Mouse (Mus musculus) 3T3-L1 (cell line): ENCODE measurements at regions not wholly inside any gene's neighbourhood (a gene's known extent, or its start where the extent isn't known, plus 50 kb on each side); places are given as distances from the start of the nearest gene placed in this dataset.

Source experiments
- DNase-seq: peaks from one replicate; pipeline ENCODE4 v3.0.0-alpha.2; 2015; ENCODE audit warnings: low read depth, low spot score

DNA sequence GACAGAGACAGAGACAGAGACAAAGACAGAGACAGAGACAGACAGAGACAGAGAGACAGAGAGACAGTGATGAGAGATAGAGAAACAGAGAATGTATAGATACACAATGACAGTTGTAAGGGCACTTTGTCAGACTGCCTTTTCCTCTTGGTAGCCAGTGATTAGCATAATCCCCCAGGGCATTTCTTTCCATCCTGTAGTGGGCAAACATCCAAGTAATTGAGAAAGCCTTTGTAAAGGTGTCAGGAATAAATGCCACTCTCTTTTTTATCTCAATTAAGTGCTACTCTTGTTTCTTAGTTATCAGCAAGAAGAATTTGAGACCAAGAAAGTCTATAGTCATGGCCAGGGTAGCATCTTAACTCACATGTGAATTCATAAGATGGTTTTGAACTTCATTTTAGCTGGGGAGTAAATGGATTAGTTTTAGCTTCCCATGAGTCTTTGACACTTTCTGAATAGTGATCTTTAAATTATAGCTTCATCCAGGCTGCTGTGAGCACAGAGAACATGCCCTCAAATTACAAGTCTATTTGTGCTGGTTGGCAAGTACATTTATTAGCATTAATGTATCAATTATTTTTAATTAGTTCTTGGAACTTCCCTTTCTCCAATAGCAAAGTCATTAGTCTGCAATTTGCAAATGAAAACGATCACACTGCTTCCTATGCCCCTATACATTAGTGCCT lies 1215.9 kb downstream of the Gm9008 start:
- DNase-seq = no peak

DNA sequence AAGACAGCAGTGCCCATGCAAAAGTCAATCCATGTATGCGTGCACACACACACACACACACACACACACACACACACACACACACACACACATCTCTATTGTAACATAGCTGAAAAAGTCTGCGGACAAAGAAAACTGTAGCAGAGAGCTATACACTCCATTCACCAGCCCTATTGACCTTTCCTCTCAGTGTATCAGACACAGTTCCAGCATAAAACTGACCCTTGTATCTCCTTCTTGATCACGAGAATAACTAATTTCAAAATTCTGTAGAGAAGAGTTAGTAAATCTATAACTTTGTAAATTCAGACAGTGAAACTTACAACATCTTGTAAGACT lies 1243.5 kb downstream of the Gm9008 start:
- no peak for DNase-seq

DNA sequence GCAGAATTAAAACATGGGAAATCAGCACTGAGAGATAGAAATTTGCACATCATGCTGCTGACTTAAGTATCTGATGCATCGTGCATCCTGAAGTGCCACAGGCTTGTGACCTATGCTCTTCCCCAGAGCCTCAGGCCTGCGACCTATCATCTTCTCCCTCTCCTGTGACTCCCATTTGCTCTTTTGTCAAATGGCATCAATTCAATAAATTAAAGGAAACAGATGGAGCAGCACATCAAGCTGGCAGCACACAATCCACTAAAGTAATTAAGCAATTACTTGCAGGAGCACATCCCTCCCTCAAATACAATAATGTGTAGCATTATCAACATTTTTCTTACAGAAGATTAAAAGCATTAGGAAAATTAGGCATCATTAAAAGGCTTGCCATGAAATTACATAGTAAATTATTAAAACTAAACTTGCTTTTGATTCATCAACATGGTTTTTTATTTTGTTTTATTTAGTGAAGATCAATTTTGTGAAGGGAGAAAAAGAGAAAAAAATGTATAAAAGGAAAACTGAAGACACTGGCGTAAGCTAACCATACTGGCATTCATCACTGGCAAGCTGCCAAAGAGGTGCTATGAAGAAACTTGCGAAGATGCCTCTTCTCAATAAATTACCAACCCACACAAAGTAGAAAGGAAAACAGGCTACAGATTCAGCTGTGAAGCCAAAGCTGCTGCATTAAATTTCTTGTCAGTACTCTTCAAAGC lies 1244.1 kb downstream of the Gm9008 start:
- DNase-seq = peak; percentile 1

DNA sequence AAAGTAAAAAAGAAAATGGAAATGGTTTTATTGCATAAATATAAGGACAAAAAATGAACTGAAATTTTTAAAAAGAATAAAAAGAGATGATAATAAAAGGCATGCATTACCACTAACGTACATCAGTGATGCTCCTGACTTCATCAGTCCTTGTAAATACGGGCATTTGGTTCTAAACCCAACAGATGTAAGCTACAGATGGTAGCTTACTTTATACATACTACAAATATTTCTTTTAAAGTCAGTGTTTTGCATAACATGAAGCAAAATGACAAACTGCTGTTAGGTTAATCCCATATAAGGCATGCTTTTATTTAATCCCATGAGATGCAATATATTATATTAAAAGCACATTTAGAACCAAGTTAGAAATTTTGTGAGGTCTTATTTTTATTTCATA lies 1282.1 kb downstream of the Gm9008 start:
- DNase-seq = no peak

DNA sequence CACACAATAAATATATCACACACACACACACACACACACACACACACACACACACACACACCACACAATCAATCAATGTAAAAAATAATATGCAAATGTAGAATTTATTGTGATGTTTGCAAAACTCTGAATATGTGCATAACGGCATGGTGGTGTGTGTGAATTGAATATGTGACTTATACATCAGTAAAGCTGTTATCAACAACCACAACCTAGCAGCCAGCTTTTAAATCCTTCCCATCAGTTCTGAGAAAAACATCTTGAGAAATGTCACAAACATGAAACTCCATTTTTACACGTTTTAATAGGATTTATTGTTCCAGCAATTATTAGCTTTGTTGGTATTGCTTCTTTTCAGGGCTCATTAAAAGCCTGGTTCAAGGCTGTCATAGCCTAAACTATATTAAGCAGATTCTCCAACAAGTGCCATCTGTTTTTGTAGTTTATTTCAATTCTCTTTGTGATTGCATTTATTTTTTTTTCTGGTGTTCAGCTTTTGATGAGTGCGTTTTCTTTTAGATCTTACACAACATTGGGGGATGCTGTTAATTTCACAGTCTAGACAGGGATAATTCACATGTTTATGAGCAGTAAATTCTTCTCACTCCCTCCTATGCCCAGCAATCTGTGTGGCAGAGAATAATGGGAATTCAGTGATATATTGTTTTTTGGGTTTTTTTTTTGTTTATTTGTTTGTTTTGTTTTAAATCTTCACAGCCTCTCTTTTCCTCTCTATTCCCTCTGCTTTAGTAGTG lies 1284.7 kb downstream of the Gm9008 start:
- no peak for DNase-seq
